Mouse (Mus musculus): ENCODE data around the gene Cenpl. TPM values are rescaled to one million over a fixed set of nuclear protein-coding genes. Genes with fewer than 3 reads are reported as not detected.
"Not testable (repeated sequence)": the region's sequence is repeated elsewhere in the genome, so short reads cannot be mapped to it uniquely, and the experiment has no call there.

The Cenpl gene
- 36.1 and 36.2 TPM in 2 replicates for polyA plus RNA-seq (2015; fragmentation: Nextera tagmentation; extraction: Ambion mirVana)

GRCm38 (mm10) chr1:161070352-161071271 lies at the start of gene Cenpl, which contains the start of gene Dars2:
Gene Cenpl (plus strand): TSS chr1:161070713.
Gene Dars2 (minus strand): TSS chr1:161070658.
- H3K4me2 ChIP-seq = peak within 1 kb of the TSS; percentile 79
- peaks cover 26% of the 10 kb centered on the region for H3K4me1 ChIP-seq
- WGBS = under 1% methylated on average over 57 of the region's 57 CpGs

GRCm38 (mm10) chr1:161025410-161026210 lies 44.9 kb upstream of the Cenpl start:
- Histone ChIP-seq H3K4me1 (peaks cover 10% of the 10 kb centered on the region), H3K4me2 (no peak overlapping the region), H3K27me3 (no peaks in the 10 kb centered on the region), H3K9ac (no peak overlapping the region), H3K36me3 (peaks cover 26% of the 10 kb centered on the region; the same call in 1 of the 2 replicates), H3K27ac (peak overlapping the region; percentile 83), H3K9me3 (no peaks in the 10 kb centered on the region), H3K4me3 (no peak overlapping the region)
- WGBS = 51% methylated on average over 5 of the region's 5 CpGs
- 0 out of 2 replicates have a peak, but pooled peaks have one; percentile 37 for ATAC-seq (ENCODE audit: insufficient number of reproducible peaks, insufficient read depth, low FRiP score, low TSS enrichment, low read depth)

More at GRCm38 (mm10) chr1:161070352-161071271, at the start of gene Cenpl, which contains the start of gene Dars2:
- no peaks in the 10 kb centered on the region for H3K27me3 ChIP-seq
- peak within 1 kb of the TSS; percentile 78 for H3K27ac ChIP-seq
- peak within 1 kb of the TSS; percentile 67 for H3K4me3 ChIP-seq
- no peaks in the 10 kb centered on the region for H3K9me3 ChIP-seq
- peak within 1 kb of the TSS; percentile 86 for H3K9ac ChIP-seq
- peak; percentile 96 for ATAC-seq (ENCODE audit: insufficient number of reproducible peaks, insufficient read depth, low FRiP score, low TSS enrichment, low read depth)
- H3K36me3 ChIP-seq = peaks cover 7% of the 10 kb centered on the region; the same call in 1 of the 2 replicates

DNA sequence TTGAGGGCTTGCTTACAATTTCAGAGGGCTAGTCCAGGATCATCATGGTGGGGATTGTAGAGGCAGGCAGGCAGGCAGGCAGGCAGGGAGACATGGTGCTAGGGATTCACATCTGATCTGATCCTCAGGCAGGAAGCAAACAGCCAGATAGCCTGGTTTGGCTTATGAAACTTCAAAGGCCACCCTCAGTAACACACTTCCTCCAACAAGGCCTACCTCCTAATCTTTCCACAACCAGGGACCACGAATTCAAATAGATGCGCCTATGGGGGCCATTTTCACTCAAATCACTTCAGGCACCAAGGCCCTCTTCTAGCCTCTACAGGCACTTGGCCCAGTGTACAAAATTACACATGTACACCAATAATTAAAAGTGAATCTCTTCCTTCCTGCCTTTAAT lies 43.3 kb upstream of the Cenpl start:
- ATAC-seq (ENCODE audit: insufficient number of reproducible peaks, insufficient read depth, low FRiP score, low TSS enrichment, low read depth) = no peak
- Histone ChIP-seq H3K27ac (no peak overlapping the region), H3K9ac (no peak overlapping the region), H3K4me3 (no peak overlapping the region), H3K4me2 (no peak overlapping the region), H3K36me3 (peaks cover 34% of the 10 kb centered on the region), H3K27me3 (no peaks in the 10 kb centered on the region), H3K4me1 (peaks cover 10% of the 10 kb centered on the region), H3K9me3 (no peaks in the 10 kb centered on the region)
- WGBS = 73% methylated on average over 2 of the region's 2 CpGs

GRCm38 (mm10) chr1:161028427-161028826 lies 42.1 kb upstream of the Cenpl start:
- not testable (repeated sequence) for H3K9ac ChIP-seq; H3K27ac ChIP-seq; H3K4me2 ChIP-seq; H3K9me3 ChIP-seq; H3K4me3 ChIP-seq; ATAC-seq (ENCODE audit: insufficient number of reproducible peaks, insufficient read depth, low FRiP score, low TSS enrichment, low read depth); H3K27me3 ChIP-seq
- H3K36me3 ChIP-seq = peaks cover 38% of the 10 kb centered on the region
- H3K4me1 ChIP-seq = peaks cover 16% of the 10 kb centered on the region
- 23% methylated on average over 1 of the region's 1 CpGs for WGBS

GRCm38 (mm10) chr1:161030058-161030457 lies 40.5 kb upstream of the Cenpl start:
- H3K27me3 ChIP-seq = no peaks in the 10 kb centered on the region
- no peak overlapping the region for H3K4me2 ChIP-seq
- no peaks in the 10 kb centered on the region for H3K9me3 ChIP-seq
- H3K4me1 ChIP-seq = peaks cover 19% of the 10 kb centered on the region
- no peak for ATAC-seq (ENCODE audit: insufficient number of reproducible peaks, insufficient read depth, low FRiP score, low TSS enrichment, low read depth)
- no peak overlapping the region for H3K4me3 ChIP-seq
- H3K9ac ChIP-seq = no peak overlapping the region
- peaks cover 38% of the 10 kb centered on the region for H3K36me3 ChIP-seq
- WGBS = 92% methylated on average over 3 of the region's 3 CpGs
- no peak overlapping the region for H3K27ac ChIP-seq

GRCm38 (mm10) chr1:161031881-161032280 lies 38.6 kb upstream of the Cenpl start:
- H3K4me2 ChIP-seq = no peak overlapping the region
- no peak overlapping the region for H3K4me3 ChIP-seq
- H3K4me1 ChIP-seq = peaks cover 11% of the 10 kb centered on the region
- H3K36me3 ChIP-seq = peaks cover 48% of the 10 kb centered on the region
- WGBS = 87% methylated on average over 9 of the region's 9 CpGs
- ATAC-seq (ENCODE audit: insufficient number of reproducible peaks, insufficient read depth, low FRiP score, low TSS enrichment, low read depth) = no peak
- no peaks in the 10 kb centered on the region for H3K27me3 ChIP-seq
- H3K9ac ChIP-seq = no peak overlapping the region
- H3K9me3 ChIP-seq = no peaks in the 10 kb centered on the region
- no peak overlapping the region for H3K27ac ChIP-seq

DNA sequence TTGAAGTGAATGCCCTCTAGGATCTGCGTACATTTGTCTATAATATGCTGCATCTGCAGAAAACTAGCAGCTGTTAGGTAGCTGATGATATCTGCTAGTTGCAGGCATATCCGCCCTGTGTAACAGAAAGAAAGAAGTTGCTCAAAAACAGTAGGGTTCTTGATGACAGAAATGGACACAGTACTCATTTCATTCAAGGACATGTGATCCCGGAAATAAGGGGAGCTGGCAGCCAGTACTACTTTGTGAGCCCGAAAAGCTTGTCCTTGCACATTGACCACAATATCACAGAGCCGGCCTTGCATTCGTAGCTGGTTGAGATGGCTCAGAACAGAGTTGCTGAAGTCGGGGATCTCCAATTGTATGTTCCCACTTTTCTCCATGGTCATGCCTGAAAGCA lies 38.2 kb upstream of the Cenpl start:
- H3K9me3 ChIP-seq = no peaks in the 10 kb centered on the region
- no peak overlapping the region for H3K4me3 ChIP-seq
- H3K9ac ChIP-seq = 0 out of 2 replicates have a peak overlapping the region, but pooled peaks have one; percentile 6
- H3K27ac ChIP-seq = no peak overlapping the region
- H3K4me1 ChIP-seq = peaks cover 9% of the 10 kb centered on the region
- H3K27me3 ChIP-seq = no peaks in the 10 kb centered on the region
- peaks cover 47% of the 10 kb centered on the region for H3K36me3 ChIP-seq
- 89% methylated on average over 7 of the region's 7 CpGs for WGBS
- no peak overlapping the region for H3K4me2 ChIP-seq
- ATAC-seq (ENCODE audit: insufficient number of reproducible peaks, insufficient read depth, low FRiP score, low TSS enrichment, low read depth) = no peak

- ATAC-seq (ENCODE audit: insufficient number of reproducible peaks, insufficient read depth, low FRiP score, low TSS enrichment, low read depth) = no peak
- no peaks in the 10 kb centered on the region for H3K9me3 ChIP-seq
- H3K27me3 ChIP-seq = no peaks in the 10 kb centered on the region
- H3K27ac ChIP-seq = peak overlapping the region; percentile 97
- peaks cover 62% of the 10 kb centered on the region for H3K36me3 ChIP-seq
- H3K4me2 ChIP-seq = peak overlapping the region; percentile 84
- H3K4me1 ChIP-seq = peaks cover 13% of the 10 kb centered on the region
- peak overlapping the region; percentile 88 for H3K9ac ChIP-seq
- 1% methylated on average over 21 of the region's 21 CpGs for WGBS
- H3K4me3 ChIP-seq = peak overlapping the region; percentile 58
Measured at GRCm38 (mm10) chr1:161033856-161034434, 36.6 kb upstream of the Cenpl start.

DNA sequence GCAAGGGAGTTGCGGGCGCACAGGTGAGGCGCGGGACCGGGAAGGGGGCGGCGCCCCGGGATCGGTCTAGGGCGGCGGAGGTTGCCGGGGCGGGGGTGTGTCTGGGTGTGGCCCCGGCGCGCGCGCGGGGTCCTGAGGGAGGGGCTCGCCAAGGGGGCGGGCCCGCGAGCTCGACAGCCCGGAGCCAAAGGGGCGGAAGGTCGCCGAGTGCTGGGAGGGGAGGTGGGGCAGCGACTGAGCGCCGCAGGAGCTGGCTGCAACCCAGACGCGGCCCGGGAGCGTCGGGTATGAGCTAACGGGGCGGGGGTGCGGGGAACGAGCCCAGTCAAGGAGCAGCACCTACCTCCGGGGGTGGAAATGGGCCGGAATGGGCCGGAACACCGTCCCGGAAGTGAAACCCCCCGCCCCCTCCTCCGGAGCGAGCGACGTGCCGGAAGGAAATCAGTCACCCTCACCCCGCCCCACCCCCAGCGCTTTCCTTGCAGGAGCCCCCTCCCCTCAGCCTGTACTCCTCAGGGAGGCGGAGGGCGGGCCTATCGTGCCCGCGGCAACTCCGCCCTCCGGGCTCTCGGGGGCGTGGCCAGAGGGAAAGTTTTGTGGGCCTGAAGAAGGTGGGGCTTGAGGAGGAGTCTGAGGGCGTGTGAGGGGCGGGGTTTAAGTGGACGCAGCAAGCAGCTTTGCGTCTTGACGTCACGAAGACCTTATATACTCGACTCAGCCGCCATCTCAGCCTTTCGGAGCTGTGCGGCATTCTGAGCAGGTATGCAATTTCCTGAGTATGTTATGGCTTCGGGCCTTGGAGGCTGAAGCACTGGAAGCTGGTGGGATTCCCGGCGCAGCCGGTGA lies 35.9 kb upstream of the Cenpl start, which contains the start of gene Zbtb37:
TSS of gene Zbtb37 (minus strand) at position 415 of the 846 bp plus-strand sequence.
- H3K36me3 ChIP-seq = peaks cover 64% of the 10 kb centered on the region
- H3K27ac ChIP-seq = peak within 1 kb of the TSS; percentile 97
- peak within 1 kb of the TSS; percentile 58 for H3K4me3 ChIP-seq
- H3K4me2 ChIP-seq = peak within 1 kb of the TSS; percentile 84
- no peaks in the 10 kb centered on the region for H3K9me3 ChIP-seq
- no peaks in the 10 kb centered on the region for H3K27me3 ChIP-seq
- WGBS = 1% methylated on average over 74 of the region's 76 CpGs
- H3K9ac ChIP-seq = peak within 1 kb of the TSS; percentile 88
- peaks cover 13% of the 10 kb centered on the region for H3K4me1 ChIP-seq
- ATAC-seq (ENCODE audit: insufficient number of reproducible peaks, insufficient read depth, low FRiP score, low TSS enrichment, low read depth) = peak; percentile 88

GRCm38 (mm10) chr1:161035281-161035785 lies 35.2 kb upstream of the Cenpl start:
- Histone ChIP-seq H3K9ac (peak overlapping the region; percentile 88), H3K4me1 (peaks cover 13% of the 10 kb centered on the region), H3K4me2 (peak overlapping the region; percentile 84), H3K36me3 (peaks cover 59% of the 10 kb centered on the region), H3K4me3 (peak overlapping the region; percentile 58), H3K9me3 (no peaks in the 10 kb centered on the region), H3K27ac (peak overlapping the region; percentile 97), H3K27me3 (no peaks in the 10 kb centered on the region)
- WGBS = under 1% methylated on average over 14 of the region's 14 CpGs
- peak; percentile 6; the same call in 1 of the 2 replicates for ATAC-seq (ENCODE audit: insufficient number of reproducible peaks, insufficient read depth, low FRiP score, low TSS enrichment, low read depth)
